Mouse (Mus musculus): ENCODE data around the gene Evpl. TPM values are rescaled to one million over a fixed set of nuclear protein-coding genes. Genes with fewer than 3 reads are reported as not detected.
"Not testable (repeated sequence)": the region's sequence is repeated elsewhere in the genome, so short reads cannot be mapped to it uniquely, and the experiment has no call there.

The Evpl gene
- polyA plus RNA-seq, 1 experiment from 2014 or later = 3.7 TPM

- H3K4me2 ChIP-seq (ENCODE audit: low read length); H3K4me3 ChIP-seq (ENCODE audit: low read depth, low read length); H3K36me3 ChIP-seq (ENCODE audit: control insufficient read depth, insufficient read depth, low read length); H3K9ac ChIP-seq (ENCODE audit: low read length); H3K9me3 ChIP-seq (ENCODE audit: control insufficient read depth, low read length); ATAC-seq (replicated peaks; ENCODE audit: low FRiP score, low TSS enrichment, low read depth); DNase-seq (ENCODE audit: low spot score); H3K27ac ChIP-seq (ENCODE audit: low read depth): not testable (repeated sequence)
- 86% methylated on average over 1 of the region's 1 CpGs for WGBS
- peaks cover 26% of the 10 kb centered on the region for H3K27me3 ChIP-seq (replicated peaks; ENCODE audit: control insufficient read depth, insufficient read depth, low read length)
- H3K4me1 ChIP-seq (replicated peaks; ENCODE audit: control insufficient read depth, insufficient read depth, low read length) = peaks cover 22% of the 10 kb centered on the region
Measured at GRCm38 (mm10) chr11:116277184-116277583, 39.3 kb upstream of the Evpl start.

- ATAC-seq (replicated peaks; ENCODE audit: low FRiP score, low TSS enrichment, low read depth) = peak; percentile 97
- Histone ChIP-seq H3K9ac (ENCODE audit: low read length) (peak within 1 kb of the TSS; percentile 92), H3K4me3 (ENCODE audit: low read depth, low read length) (peak within 1 kb of the TSS; percentile 99), H3K27me3 (replicated peaks; ENCODE audit: control insufficient read depth, insufficient read depth, low read length) (no peaks in the 10 kb centered on the region), H3K36me3 (ENCODE audit: control insufficient read depth, insufficient read depth, low read length) (peaks cover 26% of the 10 kb centered on the region), H3K27ac (ENCODE audit: low read depth) (peak within 1 kb of the TSS; percentile 80), H3K9me3 (ENCODE audit: control insufficient read depth, low read length) (no peaks in the 10 kb centered on the region), H3K4me2 (ENCODE audit: low read length) (peak within 1 kb of the TSS; percentile 86), H3K4me1 (replicated peaks; ENCODE audit: control insufficient read depth, insufficient read depth, low read length) (peaks cover 17% of the 10 kb centered on the region)
- WGBS = 4% methylated on average over 32 of the region's 32 CpGs
- peak; percentile 93 for DNase-seq (ENCODE audit: low spot score)
Measured at GRCm38 (mm10) chr11:116274045-116274666, 36.3 kb upstream of the Evpl start, which contains the start of gene Srp68. Gene Srp68 (minus strand): TSS chr11:116274217.

- H3K27me3 ChIP-seq (replicated peaks; ENCODE audit: control insufficient read depth, insufficient read depth, low read length) = no peaks in the 10 kb centered on the region
- peaks cover 17% of the 10 kb centered on the region for H3K4me1 ChIP-seq (replicated peaks; ENCODE audit: control insufficient read depth, insufficient read depth, low read length)
- H3K9ac ChIP-seq (ENCODE audit: low read length) = peak overlapping the region; percentile 92
- H3K27ac ChIP-seq (ENCODE audit: low read depth) = peak overlapping the region; percentile 80
- H3K4me3 ChIP-seq (ENCODE audit: low read depth, low read length) = peak overlapping the region; percentile 99
- ATAC-seq (replicated peaks; ENCODE audit: low FRiP score, low TSS enrichment, low read depth) = peak; percentile 50; the same call in 1 of the 2 replicates
- peaks cover 32% of the 10 kb centered on the region for H3K36me3 ChIP-seq (ENCODE audit: control insufficient read depth, insufficient read depth, low read length)
- no peaks in the 10 kb centered on the region for H3K9me3 ChIP-seq (ENCODE audit: control insufficient read depth, low read length)
- WGBS = 1% methylated on average over 31 of the region's 39 CpGs
- no peak for DNase-seq (ENCODE audit: low spot score)
- peak overlapping the region; percentile 86 for H3K4me2 ChIP-seq (ENCODE audit: low read length)
Measured at GRCm38 (mm10) chr11:116273469-116274044, 35.7 kb upstream of the Evpl start.

- 44% methylated on average over 12 of the region's 12 CpGs for WGBS
- Histone ChIP-seq H3K36me3 (ENCODE audit: control insufficient read depth, insufficient read depth, low read length) (peaks cover 39% of the 10 kb centered on the region), H3K27me3 (replicated peaks; ENCODE audit: control insufficient read depth, insufficient read depth, low read length) (no peaks in the 10 kb centered on the region), H3K9me3 (ENCODE audit: control insufficient read depth, low read length) (no peaks in the 10 kb centered on the region), H3K4me2 (ENCODE audit: low read length) (peak overlapping the region; percentile 86), H3K9ac (ENCODE audit: low read length) (peak overlapping the region; percentile 92), H3K4me1 (replicated peaks; ENCODE audit: control insufficient read depth, insufficient read depth, low read length) (peaks cover 17% of the 10 kb centered on the region), H3K27ac (ENCODE audit: low read depth) (no peak overlapping the region), H3K4me3 (ENCODE audit: low read depth, low read length) (peak overlapping the region; percentile 99)
- ATAC-seq (replicated peaks; ENCODE audit: low FRiP score, low TSS enrichment, low read depth) = no peak
- DNase-seq (ENCODE audit: low spot score) = no peak
Measured at GRCm38 (mm10) chr11:116272589-116273468, 35.0 kb upstream of the Evpl start.

GRCm38 (mm10) chr11:116269560-116269959 is 31.7 kb upstream of the Evpl start:
- Histone ChIP-seq H3K4me3 (ENCODE audit: low read depth, low read length) (no peak overlapping the region), H3K4me1 (replicated peaks; ENCODE audit: control insufficient read depth, insufficient read depth, low read length) (peaks cover 15% of the 10 kb centered on the region), H3K27ac (ENCODE audit: low read depth) (no peak overlapping the region), H3K36me3 (ENCODE audit: control insufficient read depth, insufficient read depth, low read length) (peaks cover 71% of the 10 kb centered on the region), H3K9ac (ENCODE audit: low read length) (no peak overlapping the region), H3K4me2 (ENCODE audit: low read length) (no peak overlapping the region), H3K9me3 (ENCODE audit: control insufficient read depth, low read length) (no peaks in the 10 kb centered on the region), H3K27me3 (replicated peaks; ENCODE audit: control insufficient read depth, insufficient read depth, low read length) (no peaks in the 10 kb centered on the region)
- 91% methylated on average over 8 of the region's 8 CpGs for WGBS
- ATAC-seq (replicated peaks; ENCODE audit: low FRiP score, low TSS enrichment, low read depth) = no peak
- no peak for DNase-seq (ENCODE audit: low spot score)

GRCm38 (mm10) chr11:116268313-116268712 is 30.4 kb upstream of the Evpl start:
- Histone ChIP-seq H3K27me3 (replicated peaks; ENCODE audit: control insufficient read depth, insufficient read depth, low read length) (no peaks in the 10 kb centered on the region), H3K9me3 (ENCODE audit: control insufficient read depth, low read length) (no peaks in the 10 kb centered on the region), H3K9ac (ENCODE audit: low read length) (no peak overlapping the region), H3K4me2 (ENCODE audit: low read length) (no peak overlapping the region), H3K27ac (ENCODE audit: low read depth) (no peak overlapping the region), H3K36me3 (ENCODE audit: control insufficient read depth, insufficient read depth, low read length) (peaks cover 83% of the 10 kb centered on the region), H3K4me1 (replicated peaks; ENCODE audit: control insufficient read depth, insufficient read depth, low read length) (peaks cover 13% of the 10 kb centered on the region), H3K4me3 (ENCODE audit: low read depth, low read length) (no peak overlapping the region)
- DNase-seq (ENCODE audit: low spot score) (no peak), ATAC-seq (replicated peaks; ENCODE audit: low FRiP score, low TSS enrichment, low read depth) (no peak)
- WGBS = 91% methylated on average over 6 of the region's 6 CpGs

- DNase-seq (ENCODE audit: low spot score) = no peak
- H3K4me3 ChIP-seq (ENCODE audit: low read depth, low read length) = no peak overlapping the region
- no peak overlapping the region for H3K27ac ChIP-seq (ENCODE audit: low read depth)
- H3K9me3 ChIP-seq (ENCODE audit: control insufficient read depth, low read length) = no peaks in the 10 kb centered on the region
- ATAC-seq (replicated peaks; ENCODE audit: low FRiP score, low TSS enrichment, low read depth) = no peak
- WGBS = 86% methylated on average over 8 of the region's 8 CpGs
- no peak overlapping the region for H3K9ac ChIP-seq (ENCODE audit: low read length)
- H3K4me1 ChIP-seq (replicated peaks; ENCODE audit: control insufficient read depth, insufficient read depth, low read length) = peaks cover 8% of the 10 kb centered on the region
- no peaks in the 10 kb centered on the region for H3K27me3 ChIP-seq (replicated peaks; ENCODE audit: control insufficient read depth, insufficient read depth, low read length)
- peaks cover 89% of the 10 kb centered on the region for H3K36me3 ChIP-seq (ENCODE audit: control insufficient read depth, insufficient read depth, low read length)
- H3K4me2 ChIP-seq (ENCODE audit: low read length) = no peak overlapping the region
Measured at GRCm38 (mm10) chr11:116267637-116268036, 29.8 kb upstream of the Evpl start.

GRCm38 (mm10) chr11:116265850-116266249 is 28.0 kb upstream of the Evpl start:
- no peak overlapping the region for H3K27ac ChIP-seq (ENCODE audit: low read depth)
- H3K4me3 ChIP-seq (ENCODE audit: low read depth, low read length) = no peak overlapping the region
- H3K9me3 ChIP-seq (ENCODE audit: control insufficient read depth, low read length) = no peaks in the 10 kb centered on the region
- ATAC-seq (replicated peaks; ENCODE audit: low FRiP score, low TSS enrichment, low read depth) (no peak), DNase-seq (ENCODE audit: low spot score) (no peak)
- H3K36me3 ChIP-seq (ENCODE audit: control insufficient read depth, insufficient read depth, low read length) = peaks cover 99% of the 10 kb centered on the region
- no peaks in the 10 kb centered on the region for H3K4me1 ChIP-seq (replicated peaks; ENCODE audit: control insufficient read depth, insufficient read depth, low read length)
- 90% methylated on average over 4 of the region's 4 CpGs for WGBS
- no peak overlapping the region for H3K4me2 ChIP-seq (ENCODE audit: low read length)
- H3K9ac ChIP-seq (ENCODE audit: low read length) = no peak overlapping the region
- no peaks in the 10 kb centered on the region for H3K27me3 ChIP-seq (replicated peaks; ENCODE audit: control insufficient read depth, insufficient read depth, low read length)
